Mouse (Mus musculus) C2C12 (cell line): ENCODE measurements around the gene Abca4. TPM values are rescaled to one million over a fixed set of nuclear protein-coding genes. Genes with fewer than 3 reads are reported as not detected.
"Not testable (repeated sequence)": the region's sequence is repeated elsewhere in the genome, so short reads cannot be mapped to it uniquely, and the experiment has no call there.

Experiments used
- H3K27me3 ChIP-seq: one replicate; pipeline ENCODE4 v1.6.1; 2011; ENCODE audit not compliant: control insufficient read depth, insufficient read depth, insufficient read length
- H3K36me3 ChIP-seq: one replicate; pipeline ENCODE4 v1.6.1; 2011; ENCODE audit not compliant: control insufficient read depth, insufficient read depth
- H3K4me3 ChIP-seq: one replicate; pipeline ENCODE4 v1.5.1; 2011; ENCODE audit warnings: mild to moderate bottlenecking, control low read depth; ENCODE audit not compliant: poor library complexity, insufficient read depth, severe bottlenecking
- H3K79me2 ChIP-seq: one replicate; pipeline ENCODE4 v1.6.1; 2011; ENCODE audit not compliant: control insufficient read depth, insufficient read depth
- H3K79me3 ChIP-seq: one replicate; pipeline ENCODE4 v1.6.1; 2011; ENCODE audit warnings: low read depth, control low read depth
- H3ac ChIP-seq: one replicate; pipeline ENCODE3; 2011; ENCODE audit warnings: low read depth; ENCODE audit not compliant: control insufficient read depth, insufficient read length
- CEBPB ChIP-seq: IDR thresholded peaks from one replicate; pipeline ENCODE4 v1.6.1; 2011; ENCODE audit warnings: low read depth, mild to moderate bottlenecking, control low read depth, moderate library complexity
- CTCF ChIP-seq: IDR thresholded peaks from one replicate; pipeline ENCODE4 v1.5.1; 2011; ENCODE audit not compliant: control insufficient read depth, insufficient read depth, insufficient read length
- FOSL1 ChIP-seq: IDR thresholded peaks from one replicate; pipeline ENCODE4 v1.8.0; 2011; ENCODE audit warnings: mild to moderate bottlenecking, low read length; ENCODE audit not compliant: poor library complexity, insufficient read depth, severe bottlenecking
- MAX ChIP-seq: IDR thresholded peaks from one replicate; pipeline ENCODE4 v1.6.1; 2011; ENCODE audit warnings: mild to moderate bottlenecking, control low read depth
- MYOD1 ChIP-seq: IDR thresholded peaks from one replicate; pipeline ENCODE4 v1.6.1; 2011; ENCODE audit warnings: low read depth; ENCODE audit not compliant: control insufficient read depth, insufficient read length
- MYOG ChIP-seq: IDR thresholded peaks from one replicate; pipeline ENCODE4 v1.6.1; 2011; ENCODE audit not compliant: control insufficient read depth, insufficient read length; ENCODE audit errors: extremely low read depth
- USF1 ChIP-seq: IDR thresholded peaks from one replicate; pipeline ENCODE4 v1.6.1; 2011; ENCODE audit warnings: low read depth, mild to moderate bottlenecking, control low read depth, moderate library complexity
- polyA plus RNA-seq: library from polyadenylated mRNA; unstranded; fragments of >200 nt; fragmentation: generic; extraction: Trizol; gene quantifications from one replicate; pipeline ENCODE4 v1.2.1, GENCODE M21; 2012; ENCODE audit warnings: missing spikeins

The Abca4 gene
- polyA plus RNA-seq, 1 experiment: 0.02 TPM

DNA sequence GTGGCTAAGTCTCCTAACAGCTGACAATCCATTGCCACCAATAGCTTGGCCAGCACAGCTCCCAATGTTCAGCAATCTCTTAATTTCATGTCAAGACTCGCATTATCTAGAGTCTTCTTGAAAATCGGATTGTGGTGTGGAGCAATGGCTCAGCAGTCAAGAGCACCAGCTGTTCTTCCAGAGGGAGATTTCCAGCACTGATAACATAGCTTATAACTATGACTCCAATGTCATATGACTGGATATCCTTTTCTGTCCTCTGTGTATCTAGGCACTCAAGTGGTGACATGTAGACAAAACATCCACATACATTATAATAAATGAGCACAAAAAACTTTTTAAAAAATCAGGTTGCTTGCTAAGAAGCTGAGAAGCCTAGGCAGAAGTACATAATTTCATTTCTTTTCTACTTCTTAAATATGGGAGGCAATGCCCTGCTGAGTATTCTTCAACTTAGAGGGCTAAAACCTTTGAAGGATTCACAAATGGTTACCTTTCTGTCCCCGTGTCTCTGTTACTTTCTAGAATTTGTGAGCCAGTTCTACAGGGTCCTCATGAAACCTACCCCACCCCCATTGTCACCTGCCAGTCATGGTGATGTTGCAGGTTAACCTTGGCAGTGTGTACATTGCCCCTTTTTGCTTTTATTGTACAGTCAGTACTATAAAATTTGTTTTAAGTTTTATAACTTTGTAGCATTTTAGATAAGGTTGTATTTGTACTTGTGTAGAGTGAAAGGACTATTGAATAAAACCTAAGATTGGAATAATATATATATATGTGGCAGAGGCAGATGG lies 177.2 kb downstream of the Abca4 start:
- H3K79me2 ChIP-seq: no peaks in the 10 kb centered on the region
- H3K4me3 ChIP-seq: no peak overlapping the region
- no peaks in the 10 kb centered on the region for H3K79me3 ChIP-seq
- H3K27me3 ChIP-seq: peaks cover 4% of the 10 kb centered on the region
- TF ChIP-seq USF1 (no peak), CTCF (no peak), MYOD1 (no peak), FOSL1 (no peak), MAX (no peak), MYOG (no peak), CEBPB (no peak)
- H3K36me3 ChIP-seq: no peaks in the 10 kb centered on the region
- no peak overlapping the region for H3ac ChIP-seq

DNA sequence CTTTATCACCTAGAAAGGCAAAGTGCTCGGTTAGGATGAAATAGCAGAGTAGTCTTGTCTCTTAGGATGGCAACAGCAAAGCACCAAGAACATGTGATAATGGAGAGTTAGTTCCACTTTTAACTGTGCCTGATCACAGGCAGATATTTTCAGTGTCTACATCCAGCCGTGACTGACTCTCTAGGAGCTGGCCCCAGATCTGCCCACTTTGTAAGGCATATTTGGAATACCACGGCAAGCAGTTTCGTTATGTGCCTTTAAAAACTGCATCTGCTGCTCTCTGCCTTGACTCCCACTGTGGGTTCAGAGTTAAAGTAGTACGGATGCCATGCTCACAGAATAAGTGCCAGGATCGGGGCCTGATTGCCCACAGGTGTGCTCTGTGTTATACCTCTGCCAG lies 182.7 kb downstream of the Abca4 start:
- H3K36me3 ChIP-seq, H3K27me3 ChIP-seq: not testable (repeated sequence)

More for the DNA sequence above, 182.7 kb downstream of the Abca4 start:
- H3ac ChIP-seq, H3K79me2 ChIP-seq, H3K4me3 ChIP-seq, H3K79me3 ChIP-seq: not testable (repeated sequence)

Other genes starting within 250 kb of the Abca4 start
- gene Abcd3, start 229.1 kb upstream of the Abca4 start, polyA plus RNA-seq: 12.1 TPM
- 5.8 TPM for gene Arhgap29, start 91.9 kb upstream of the Abca4 start, polyA plus RNA-seq
- gene Gclm, start 201.1 kb downstream of the Abca4 start, polyA plus RNA-seq: 84.0 TPM
- 18.7 TPM for gene Dnttip2, start 229.9 kb downstream of the Abca4 start, polyA plus RNA-seq
- 34.9 TPM for gene Bcar3, start 249.7 kb downstream of the Abca4 start, polyA plus RNA-seq